In genomic region chr13:117958496-117959421, GRCm38 (mm10) we compare ENCODE assay signal across 8 mouse cellular contexts.
A peak's percentile ranks its signal among the peaks of the same experiment; 100 is the strongest.
DNase-seq lines count a peak whose midpoint lies in the region; ATAC-seq and TF ChIP-seq lines count a peak whose summit lies in the region.

No protein-coding gene starts in this region.

- peak; percentile 4 for DNase-seq in kidney, postnatal 10 days
- DNase-seq in kidney, adult 2 months, result no peak
- DNase-seq in cerebellum, postnatal 36 days, result peak; percentile 18 to 22
- DNase-seq in B cell, adult 2 months, result no peak
- no peak for DNase-seq in layer of hippocampus, postnatal 36 days
- no peak for DNase-seq in adipocyte (ENCODE audit: low spot score)

- H3K4me3 ChIP-seq in kidney, adult 2 months (ENCODE audit: insufficient read depth, low read depth, low read length), result no peak overlapping the region
- H3K4me3 ChIP-seq in hindbrain, embryonic 15.5 days, result no peak overlapping the region
- H3K4me3 ChIP-seq in neural tube, embryonic 13.5 days, result no peak overlapping the region

- no peak overlapping the region for H3K9ac ChIP-seq in hindbrain, embryonic 15.5 days
- no peak overlapping the region for H3K9ac ChIP-seq in neural tube, embryonic 13.5 days

- no peaks in the 10 kb centered on the region for H3K36me3 ChIP-seq in kidney, adult 2 months (ENCODE audit: control insufficient read depth, insufficient read depth, low read length)
- H3K36me3 ChIP-seq in hindbrain, embryonic 15.5 days, result no peaks in the 10 kb centered on the region
- no peaks in the 10 kb centered on the region for H3K36me3 ChIP-seq in neural tube, embryonic 13.5 days

- no peak for TF ChIP-seq CTCF in kidney, adult 2 months (conservative IDR thresholded peaks at IDR 0.05; ENCODE audit: insufficient read depth, insufficient read length, low read depth, low read length)

- H3K4me2 ChIP-seq in hindbrain, embryonic 15.5 days, result 0 out of 2 replicates have a peak overlapping the region, but pooled peaks have one; percentile 13
- H3K4me2 ChIP-seq in neural tube, embryonic 13.5 days, result peak overlapping the region; percentile 10; the same call in 1 of the 2 replicates

- 13% methylated on average over 18 of the region's 18 CpGs for WGBS in kidney, adult 2 months
- WGBS in hindbrain, embryonic 15.5 days, result 10% methylated on average over 18 of the region's 18 CpGs
- 8% methylated on average over 18 of the region's 18 CpGs for WGBS in neural tube, embryonic 13.5 days

- no peak overlapping the region for H3K27ac ChIP-seq in kidney, adult 2 months (ENCODE audit: insufficient read depth, low read depth, low read length)
- no peak overlapping the region for H3K27ac ChIP-seq in hindbrain, embryonic 15.5 days (replicated peaks)
- no peak overlapping the region for H3K27ac ChIP-seq in neural tube, embryonic 13.5 days (replicated peaks)

- TF ChIP-seq POLR2A in kidney, adult 2 months (IDR thresholded peaks at IDR 0.05; ENCODE audit: low read depth, low read length), result no peak

- H3K27me3 ChIP-seq in kidney, adult 2 months (replicated peaks; ENCODE audit: control insufficient read depth, insufficient read depth, low read length), result no peaks in the 10 kb centered on the region; the same call in 1 of the 2 replicates
- no peaks in the 10 kb centered on the region for H3K27me3 ChIP-seq in hindbrain, embryonic 15.5 days
- no peaks in the 10 kb centered on the region for H3K27me3 ChIP-seq in neural tube, embryonic 13.5 days

- ATAC-seq in hindbrain, embryonic 15.5 days (ENCODE audit: low FRiP score, low read depth), result 0 out of 2 replicates have a peak, but pooled peaks have one; percentile 48
- 0 out of 2 replicates have a peak, but pooled peaks have one; percentile 27 for ATAC-seq in neural tube, embryonic 13.5 days (ENCODE audit: low read depth)

- no peaks in the 10 kb centered on the region for H3K9me3 ChIP-seq in hindbrain, embryonic 15.5 days
- H3K9me3 ChIP-seq in neural tube, embryonic 13.5 days, result no peaks in the 10 kb centered on the region

- H3K4me1 ChIP-seq in kidney, adult 2 months (ENCODE audit: control insufficient read depth, insufficient read depth, low read length), result no peaks in the 10 kb centered on the region
- no peaks in the 10 kb centered on the region for H3K4me1 ChIP-seq in hindbrain, embryonic 15.5 days (replicated peaks)
- H3K4me1 ChIP-seq in neural tube, embryonic 13.5 days (replicated peaks), result no peaks in the 10 kb centered on the region

Comparison
In these comparisons a context has a peak if more than half of its experiments do, and no peak if none do; other contexts are left out.
1. DNase-seq: peak in kidney, postnatal 10 days (single experiment) and cerebellum, postnatal 36 days (2 of 2); none in kidney, adult 2 months (single experiment), B cell, adult 2 months (0 of 2), layer of hippocampus, postnatal 36 days (0 of 2) and adipocyte (single experiment).